ENCODE assay signal across 12 mouse cellular contexts in the genomic region with DNA sequence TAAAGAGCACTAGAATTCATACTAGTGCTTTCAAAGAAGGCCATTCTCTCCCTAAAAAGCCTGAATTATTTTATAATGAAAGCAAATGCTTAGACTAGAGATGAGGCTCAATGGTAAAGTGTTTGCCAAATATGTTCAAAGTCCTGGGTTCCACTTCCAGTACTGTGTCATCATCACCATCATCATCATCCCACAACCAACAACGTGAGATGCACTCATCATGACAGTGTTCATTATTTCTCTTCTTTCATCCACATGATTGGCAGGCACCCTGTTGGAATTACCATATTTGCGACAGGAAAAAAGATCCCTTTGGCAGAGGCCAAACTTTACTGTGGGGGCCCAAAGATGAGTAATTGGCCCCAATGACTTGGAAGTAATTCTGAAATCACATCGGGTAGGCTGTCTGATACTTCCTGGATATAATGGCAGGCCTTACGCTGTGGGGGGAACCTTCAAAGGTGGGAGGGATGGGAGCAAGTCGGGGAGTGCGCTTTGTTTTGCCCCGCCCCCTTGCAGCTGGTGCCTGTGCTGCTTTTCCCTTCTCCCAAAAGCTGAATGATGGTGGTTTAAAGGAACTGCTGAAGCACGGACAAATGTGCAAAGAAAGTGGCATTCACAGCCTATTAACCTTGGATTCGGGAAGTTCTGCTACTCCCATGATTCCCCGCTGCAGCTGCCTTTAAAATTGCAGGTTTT. TPM values are rescaled to one million over a fixed set of nuclear protein-coding genes. Genes with fewer than 3 reads are reported as not detected.
DNase-seq lines count a peak whose midpoint lies in the region; ATAC-seq and TF ChIP-seq lines count a peak whose summit lies in the region.
"Had no signal": no experiment of that assay in that cellular context is flagged by ENCODE, and none has a peak within 500 bp of the region (broad histone marks: within the 10 kb centered on the region; RNA-seq: fewer than 3 reads in every experiment).

No protein-coding gene starts in this region.

- no peaks in the 10 kb centered on the region for H3K27me3 ChIP-seq in midbrain, embryonic 10.5 days (ENCODE audit: low read depth, poor library complexity, severe bottlenecking)
- H3K27me3 ChIP-seq in midbrain, embryonic 13.5 days: no peaks in the 10 kb centered on the region
- no peaks in the 10 kb centered on the region for H3K27me3 ChIP-seq in forebrain, embryonic 14.5 days (replicated peaks; ENCODE audit: control insufficient read depth, insufficient read depth, low read length)
- no peaks in the 10 kb centered on the region for H3K27me3 ChIP-seq in neural tube, embryonic 12.5 days (replicated peaks)
- H3K27me3 ChIP-seq: embryonic facial prominence, embryonic 15.5 days had no signal

- no peak overlapping the region for H3K9ac ChIP-seq in midbrain, embryonic 13.5 days (replicated peaks)
- no peak overlapping the region for H3K9ac ChIP-seq in forebrain, embryonic 14.5 days (ENCODE audit: low read length)
- no peak overlapping the region for H3K9ac ChIP-seq in neural tube, embryonic 12.5 days
- H3K9ac ChIP-seq: embryonic facial prominence, embryonic 15.5 days had no signal

- no peak overlapping the region for H3K27ac ChIP-seq in midbrain, embryonic 10.5 days (replicated peaks)
- no peak overlapping the region for H3K27ac ChIP-seq in midbrain, embryonic 13.5 days
- 0 out of 2 replicates have a peak overlapping the region, but pooled peaks have one; percentile 21 for H3K27ac ChIP-seq in forebrain, embryonic 14.5 days (ENCODE audit: low read depth, low read length)
- H3K27ac ChIP-seq in neural tube, embryonic 12.5 days: no peak overlapping the region
- H3K27ac ChIP-seq: embryonic facial prominence, embryonic 15.5 days had no signal

- TF ChIP-seq POLR2A in brain, embryonic 14.5 days (IDR thresholded peaks at IDR 0.05; ENCODE audit: borderline replicate concordance, extremely low read depth, insufficient read depth, insufficient read length, poor library complexity, severe bottlenecking): no peak

- H3K4me1 ChIP-seq in midbrain, embryonic 10.5 days: peaks cover 23% of the 10 kb centered on the region
- H3K4me1 ChIP-seq in midbrain, embryonic 13.5 days (replicated peaks): peaks cover 11% of the 10 kb centered on the region
- H3K4me1 ChIP-seq in forebrain, embryonic 14.5 days (ENCODE audit: control insufficient read depth, insufficient read depth, low read length): peaks cover 3% of the 10 kb centered on the region; the same call in 1 of the 2 replicates
- peaks cover 8% of the 10 kb centered on the region; the same call in 1 of the 2 replicates for H3K4me1 ChIP-seq in neural tube, embryonic 12.5 days
- H3K4me1 ChIP-seq: embryonic facial prominence, embryonic 15.5 days had no signal

- DNase-seq in midbrain, embryonic 10.5 days (ENCODE audit: low spot score): peak; percentile 43
- peak; percentile 91 for DNase-seq in brain, embryonic 14.5 days (ENCODE audit: low read depth)
- peak; percentile 80 for DNase-seq in forebrain, embryonic 14.5 days (ENCODE audit: low spot score)
- DNase-seq in urinary bladder, adult 2 months (ENCODE audit: low spot score): no peak
- DNase-seq in lung, postnatal 36 days: no peak
- DNase-seq: adrenal gland, postnatal 10 days; cerebellum, adult 18-20 months had no signal

- H3K4me3 ChIP-seq in midbrain, embryonic 10.5 days: peak overlapping the region; percentile 12; the same call in 1 of the 2 replicates
- H3K4me3 ChIP-seq in midbrain, embryonic 13.5 days (replicated peaks): no peak overlapping the region
- no peak overlapping the region for H3K4me3 ChIP-seq in forebrain, embryonic 14.5 days (ENCODE audit: low read depth, low read length)
- H3K4me3 ChIP-seq in neural tube, embryonic 12.5 days: no peak overlapping the region
- H3K4me3 ChIP-seq: embryonic facial prominence, embryonic 15.5 days had no signal

- ATAC-seq in midbrain, embryonic 13.5 days: no peak
- peak; percentile 88 for ATAC-seq in forebrain, embryonic 14.5 days
- ATAC-seq in neural tube, embryonic 12.5 days (ENCODE audit: low FRiP score, low read depth): 0 out of 2 replicates have a peak, but pooled peaks have one; percentile 21
- ATAC-seq: intestine, postnatal 0 days had no signal

- no peak for TF ChIP-seq CTCF in brain, embryonic 14.5 days (IDR thresholded peaks at IDR 0.05; ENCODE audit: borderline replicate concordance, extremely low read depth, insufficient read depth, insufficient read length)

- no peaks in the 10 kb centered on the region for H3K9me3 ChIP-seq in midbrain, embryonic 10.5 days (replicated peaks)
- H3K9me3 ChIP-seq in midbrain, embryonic 13.5 days: no peaks in the 10 kb centered on the region
- H3K9me3 ChIP-seq in forebrain, embryonic 14.5 days (replicated peaks; ENCODE audit: control insufficient read depth, low read length): no peaks in the 10 kb centered on the region
- no peaks in the 10 kb centered on the region for H3K9me3 ChIP-seq in neural tube, embryonic 12.5 days
- H3K9me3 ChIP-seq: embryonic facial prominence, embryonic 15.5 days; G1E had no signal

- no peak overlapping the region for H3K4me2 ChIP-seq in midbrain, embryonic 13.5 days (replicated peaks)
- H3K4me2 ChIP-seq in forebrain, embryonic 14.5 days (ENCODE audit: low read length): peak overlapping the region; percentile 26
- peak overlapping the region; percentile 25; the same call in 1 of the 2 replicates for H3K4me2 ChIP-seq in neural tube, embryonic 12.5 days (replicated peaks)
- H3K4me2 ChIP-seq: embryonic facial prominence, embryonic 15.5 days had no signal

- WGBS in midbrain, embryonic 10.5 days: 31% methylated on average over 10 of the region's 10 CpGs
- WGBS in midbrain, embryonic 13.5 days: 20% methylated on average over 10 of the region's 10 CpGs
- 7% methylated on average over 10 of the region's 10 CpGs for WGBS in forebrain, embryonic 14.5 days
- WGBS in neural tube, embryonic 12.5 days: 17% methylated on average over 10 of the region's 10 CpGs

- H3K36me3 ChIP-seq in midbrain, embryonic 10.5 days: no peaks in the 10 kb centered on the region
- H3K36me3 ChIP-seq in midbrain, embryonic 13.5 days: no peaks in the 10 kb centered on the region
- H3K36me3 ChIP-seq in forebrain, embryonic 14.5 days (ENCODE audit: control insufficient read depth, insufficient read depth, low read length): no peaks in the 10 kb centered on the region
- H3K36me3 ChIP-seq in neural tube, embryonic 12.5 days: no peaks in the 10 kb centered on the region
- H3K36me3 ChIP-seq: embryonic facial prominence, embryonic 15.5 days; G1E had no signal

RNA-seq across cellular contexts. Expression of gene Jarid2, which starts 13.9 kb away (rescaled TPM):
- 63.8 and 73.3 TPM in 2 replicates for polyA plus RNA-seq in midbrain, embryonic 10.5 days (2016; fragmentation: Nextera tagmentation; extraction: Ambion mirVana)
- polyA plus RNA-seq in midbrain, embryonic 13.5 days (2015; fragmentation: Nextera tagmentation; extraction: Ambion mirVana): 53.7 and 54.5 TPM in 2 replicates
- polyA plus RNA-seq in brain, embryonic 14.5 days (2012; rRNA removed): 31.6 and 52.9 TPM in 2 replicates
- 16.4 and 20.5 TPM in 2 replicates for polyA plus RNA-seq in forebrain, embryonic 14.5 days (2014; fragmentation: Nextera tagmentation; extraction: Ambion mirVana)
- 85.5 and 93.6 TPM in 2 replicates for polyA plus RNA-seq in neural tube, embryonic 12.5 days (2016; fragmentation: Nextera tagmentation; extraction: Ambion mirVana)
- polyA plus RNA-seq in urinary bladder, adult 2 months (2012; rRNA removed): 15.2 and 17.8 TPM in 2 replicates

Comparison
In these comparisons a context has a peak if more than half of its experiments do, and no peak if none do; other contexts are left out.
1. DNase-seq: peak in midbrain, embryonic 10.5 days (single experiment), brain, embryonic 14.5 days (single experiment) and forebrain, embryonic 14.5 days (single experiment); none in urinary bladder, adult 2 months (single experiment) and lung, postnatal 36 days (single experiment).